Mouse (Mus musculus) fibroblast of lung, adult 2 months (primary cell): ENCODE measurements around the gene Vmn2r92.
"Not testable (repeated sequence)": the region's sequence is repeated elsewhere in the genome, so short reads cannot be mapped to it uniquely, and the experiment has no call there.

ENCODE experiments used
- DNase-seq: peaks from one replicate; pipeline ENCODE4 v3.0.0-alpha.2; 2011; ENCODE audit warnings: low read depth

Vmn2r92 gene

DNA sequence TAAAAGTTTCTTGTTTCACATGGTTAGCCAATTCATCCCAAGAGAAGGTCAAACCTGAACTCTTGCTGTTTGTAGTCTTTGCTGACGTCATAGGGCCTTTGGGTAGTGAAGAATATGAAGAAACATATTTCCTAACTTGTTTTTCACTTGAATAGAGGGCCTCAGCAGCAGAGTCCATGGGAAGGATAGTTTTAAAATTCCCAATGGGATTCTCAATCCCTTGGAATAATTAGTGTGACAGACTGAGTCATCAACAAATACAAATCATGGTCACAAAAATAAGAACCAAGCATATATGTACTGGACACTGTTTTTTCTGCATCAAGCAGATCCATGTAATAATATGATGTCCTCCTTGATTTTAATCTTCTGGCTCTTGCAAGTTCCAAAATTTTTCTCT lies at the start of gene Vmn2r92:
Gene Vmn2r92 (plus strand): TSS at position 301 of the 400 bp plus-strand sequence.
- DNase-seq = not testable (repeated sequence)

DNA sequence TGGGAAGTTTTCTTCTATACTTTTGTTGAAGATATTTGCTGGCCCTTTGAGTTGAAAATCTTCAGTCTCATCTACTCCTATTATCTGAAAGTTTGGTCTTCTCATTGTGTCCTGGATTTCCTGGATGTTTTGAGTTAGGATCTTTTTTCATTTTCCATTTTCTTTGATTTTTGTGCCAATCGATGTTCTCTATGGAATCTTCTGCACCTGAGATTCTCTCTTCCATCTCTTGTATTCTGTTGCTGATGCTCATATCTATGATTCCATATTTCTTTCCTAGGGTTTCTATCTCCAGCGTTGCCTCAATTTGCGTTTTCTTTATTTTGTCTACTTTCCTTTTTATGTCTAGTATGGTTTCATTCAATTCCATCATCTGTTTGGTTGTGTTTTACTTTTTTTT lies 49.4 kb upstream of the Vmn2r92 start:
- not testable (repeated sequence) for DNase-seq

- not testable (repeated sequence) for DNase-seq
Observed at GRCm38 (mm10) chr17:18161194-18161593, 9.5 kb downstream of the Vmn2r92 start.

- DNase-seq = no peak
Observed at GRCm38 (mm10) chr17:18189732-18190131, 38.0 kb downstream of the Vmn2r92 start.

- no peak for DNase-seq
Observed at GRCm38 (mm10) chr17:18221300-18221699, 69.6 kb downstream of the Vmn2r92 start.

DNA sequence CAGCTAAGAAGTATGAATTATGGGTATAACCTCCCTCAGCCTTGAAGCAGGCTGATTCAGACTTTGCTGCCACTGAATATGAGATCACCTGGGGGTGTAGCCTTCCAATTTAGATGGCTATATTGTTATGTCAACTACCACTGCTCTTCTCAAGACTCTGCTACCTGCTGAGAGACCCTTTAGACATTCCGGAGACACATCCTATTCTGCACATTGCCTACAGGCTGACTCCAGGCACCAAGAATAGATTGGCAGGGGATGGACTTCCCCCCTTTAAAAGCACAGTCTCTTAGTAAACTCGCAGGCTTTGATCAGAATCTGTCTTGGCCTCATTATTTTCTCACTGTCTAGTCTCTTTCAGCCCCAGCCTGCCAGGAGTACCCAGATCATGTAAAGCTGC lies 80.3 kb downstream of the Vmn2r92 start:
- no peak for DNase-seq

DNA sequence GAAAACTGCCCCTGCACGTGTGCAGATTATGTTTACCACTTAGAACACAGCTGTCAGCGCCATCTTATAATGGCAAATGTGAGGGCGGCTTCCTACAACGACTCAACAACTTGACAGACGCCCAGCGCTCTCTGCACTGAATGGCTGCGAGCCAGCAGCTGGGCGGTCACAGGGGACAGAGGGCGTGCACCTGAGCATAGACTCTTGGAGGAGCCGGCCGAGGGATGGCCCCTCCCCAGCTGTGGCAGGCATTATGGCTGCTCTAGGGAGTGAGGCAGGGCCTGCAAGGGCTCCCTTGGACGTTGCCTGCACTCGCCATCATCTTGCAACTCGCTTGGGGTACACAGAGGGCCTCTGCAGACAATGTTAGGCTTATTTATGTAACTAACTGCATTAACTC lies 85.2 kb downstream of the Vmn2r92 start:
- no peak for DNase-seq
